Mouse (Mus musculus) midbrain, embryonic 12.5 days (tissue): ENCODE measurements at regions not wholly inside any gene's neighbourhood (a gene's known extent, or its start where the extent isn't known, plus 50 kb on each side); places are given as distances from the start of the nearest gene placed in this dataset.

Source experiments
- ATAC-seq: fragments of 200-750 bp; cut with Nextera tagmentation; 2 replicates; pipeline ENCODE4 v1.8.0; 2017; ENCODE audit warnings: low read depth, moderate TSS enrichment, moderate library complexity; ENCODE audit not compliant: low FRiP score
- H3K27ac ChIP-seq: fragments of 300-500 bp; sonication (generic); replicated peaks from 2 replicates; pipeline ENCODE4 v1.5.1; 2016; ENCODE audit warnings: mild to moderate bottlenecking
- H3K27me3 ChIP-seq: fragments of 300-500 bp; sonication (generic); 2 replicates; pipeline ENCODE4 v1.6.1; 2016; ENCODE audit warnings: mild to moderate bottlenecking
- H3K36me3 ChIP-seq: fragments of 300-500 bp; sonication (generic); 2 replicates; pipeline ENCODE4 v1.6.1; 2016
- H3K4me1 ChIP-seq: fragments of 300-500 bp; sonication (generic); 2 replicates; pipeline ENCODE4 v1.6.1; 2016
- H3K4me2 ChIP-seq: fragments of 300-500 bp; sonication (generic); replicated peaks from 2 replicates; pipeline ENCODE4 v1.6.1; 2016; ENCODE audit warnings: mild to moderate bottlenecking, moderate library complexity
- H3K4me3 ChIP-seq: fragments of 300-500 bp; sonication (generic); 2 replicates; pipeline ENCODE4 v1.5.1; 2016; ENCODE audit warnings: mild to moderate bottlenecking
- H3K9ac ChIP-seq: fragments of 300-500 bp; sonication (generic); replicated peaks from 2 replicates; pipeline ENCODE4 v1.6.1; 2016; ENCODE audit warnings: mild to moderate bottlenecking, moderate library complexity
- H3K9me3 ChIP-seq: fragments of 300-500 bp; sonication (generic); 2 replicates; pipeline ENCODE4 v1.6.1; 2016; ENCODE audit warnings: mild to moderate bottlenecking
- WGBS: fragments of 180-500 bp; shearing (Covaris S2); methylation state at CpG from one replicate; pipeline ENCODE4 v1.1.7; 2016; 5-methylcytosine and 5-hydroxymethylcytosine counted together

DNA sequence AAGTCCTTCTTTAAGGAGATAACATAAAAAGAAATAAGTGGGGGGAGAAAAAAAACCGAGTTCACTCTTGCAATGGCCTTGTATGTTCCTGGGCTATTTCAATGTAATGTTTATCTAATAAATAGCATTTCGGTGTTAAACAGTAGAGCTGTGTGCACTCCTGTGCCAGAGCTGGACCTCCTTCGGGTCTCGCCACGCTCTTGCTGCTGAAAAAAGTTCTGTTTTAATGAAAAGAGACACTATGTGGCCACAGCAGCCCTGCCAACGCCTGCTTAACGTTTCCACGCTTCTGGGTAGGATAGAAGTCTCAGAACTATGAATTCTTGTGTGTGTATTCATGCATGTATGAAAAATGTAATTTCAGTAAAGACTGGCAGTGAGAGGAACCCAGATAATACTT, 50.3 kb upstream of the Prickle1 start:
- Histone ChIP-seq H3K4me3 (no peak overlapping the region), H3K27ac (no peak overlapping the region), H3K9ac (no peak overlapping the region), H3K36me3 (no peaks in the 10 kb centered on the region), H3K4me1 (no peaks in the 10 kb centered on the region), H3K27me3 (no peaks in the 10 kb centered on the region), H3K4me2 (no peak overlapping the region), H3K9me3 (no peaks in the 10 kb centered on the region)
- no peak for ATAC-seq
- 84% methylated on average over 8 of the region's 8 CpGs for WGBS
